Comparison of ENCODE assay signal across 8 mouse cellular contexts in the genomic region with DNA sequence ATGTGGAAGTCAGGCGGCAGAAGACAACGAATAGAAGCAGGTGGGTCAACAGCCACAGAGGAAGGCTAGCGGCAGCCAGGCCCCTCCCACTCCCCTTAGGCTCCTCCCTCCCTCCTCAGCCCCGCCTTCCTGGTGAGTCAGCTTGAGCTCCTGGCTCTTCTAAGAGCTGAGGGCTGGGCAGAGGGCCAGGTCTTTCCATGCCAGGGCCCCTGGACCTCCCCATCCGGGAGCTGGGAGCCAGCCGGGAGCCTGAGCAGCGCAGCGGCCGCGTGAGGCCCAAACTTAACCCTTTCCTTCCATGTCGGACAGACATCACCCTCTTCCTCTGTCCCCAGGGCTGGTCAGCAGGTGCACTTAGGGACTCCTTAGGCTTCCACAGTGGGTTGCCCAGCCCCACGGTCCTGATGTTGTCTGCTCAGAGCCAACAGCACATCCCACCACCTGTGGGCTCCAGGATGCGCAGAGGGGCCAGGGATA.
DNase-seq lines count a peak whose midpoint lies in the region; ATAC-seq and TF ChIP-seq lines count a peak whose summit lies in the region.

No protein-coding gene starts in this region.

- DNase-seq in MN1 (ENCODE audit: low spot score), result peak; percentile 98
- peak; percentile 67 for DNase-seq in cerebellum, adult 9-10 months
- DNase-seq in frontal cortex, adult 2 months (ENCODE audit: extremely low spot score in 1 of 2, low spot score in 1 of 2), result peak; percentile 66 to 88
- peak; percentile 85 to 86 for DNase-seq in layer of hippocampus, adult 8-10 months (ENCODE audit: low spot score in 2 of 2)
- DNase-seq in lung, adult 2 months, result peak; percentile 91
- DNase-seq in thymus, postnatal 25 days, result peak; percentile 52

- WGBS in lung, adult 2 months, result 6% methylated on average over 13 of the region's 13 CpGs
- WGBS in neural tube, embryonic 15.5 days, result 2% methylated on average over 13 of the region's 13 CpGs

- peak overlapping the region; percentile 60 for H3K27ac ChIP-seq in neural tube, embryonic 15.5 days (replicated peaks)

- peaks cover 3% of the 10 kb centered on the region for H3K4me1 ChIP-seq in lung, adult 2 months (ENCODE audit: control insufficient read depth, insufficient read depth, low read length)
- H3K4me1 ChIP-seq in neural tube, embryonic 15.5 days, result peaks cover 16% of the 10 kb centered on the region

- H3K4me2 ChIP-seq in neural tube, embryonic 15.5 days, result peak overlapping the region; percentile 56

- no peak for TF ChIP-seq POLR2A in lung, adult 2 months (IDR thresholded peaks at IDR 0.05; ENCODE audit: borderline replicate concordance, extremely low read depth, low read depth, low read length)

- H3K36me3 ChIP-seq in neural tube, embryonic 15.5 days, result no peaks in the 10 kb centered on the region

- peak; percentile 88 to 93 for ATAC-seq in hematopoietic stem cell, adult 5-6 weeks (replicated peaks in 1 of 2; ENCODE audit: insufficient read depth in 1 of 2, low FRiP score in 2 of 2, low TSS enrichment in 1 of 2, low read depth in 1 of 2, poor library complexity in 2 of 2, severe bottlenecking in 2 of 2)
- peak; percentile 86 for ATAC-seq in neural tube, embryonic 15.5 days (ENCODE audit: low FRiP score)

- H3K9me3 ChIP-seq in neural tube, embryonic 15.5 days (replicated peaks), result no peaks in the 10 kb centered on the region

- H3K4me3 ChIP-seq in lung, adult 2 months (replicated peaks; ENCODE audit: extremely low read depth, low read depth, low read length), result no peak overlapping the region
- peak overlapping the region; percentile 20 for H3K4me3 ChIP-seq in neural tube, embryonic 15.5 days (replicated peaks)

- H3K9ac ChIP-seq in neural tube, embryonic 15.5 days (replicated peaks), result peak overlapping the region; percentile 14

- no peak for TF ChIP-seq CTCF in lung, adult 2 months (IDR thresholded peaks at IDR 0.05; ENCODE audit: insufficient read depth, low read length)

- H3K27me3 ChIP-seq in neural tube, embryonic 15.5 days (replicated peaks), result peaks cover 13% of the 10 kb centered on the region
